Mouse (Mus musculus) CD4-positive, CD25-positive, alpha-beta regulatory T cell, adult 4 months (primary cell): Measurements from ENCODE around the gene Adcy2. TPM values are rescaled to one million over a fixed set of nuclear protein-coding genes. Genes with fewer than 3 reads are reported as not detected.

Source experiments
- ATAC-seq: one replicate; pipeline ENCODE4 v1.8.0; 2017
- polyA plus RNA-seq, 2 experiments: library from polyadenylated mRNA; unstranded; fragments of 100-300 nt; shearing (Covaris generic); gene quantifications; one replicate each; pipeline ENCODE4 v1.2.1; 2017

Gene Adcy2
- polyA plus RNA-seq, 2 experiments from 2014 or later: not detected

DNA sequence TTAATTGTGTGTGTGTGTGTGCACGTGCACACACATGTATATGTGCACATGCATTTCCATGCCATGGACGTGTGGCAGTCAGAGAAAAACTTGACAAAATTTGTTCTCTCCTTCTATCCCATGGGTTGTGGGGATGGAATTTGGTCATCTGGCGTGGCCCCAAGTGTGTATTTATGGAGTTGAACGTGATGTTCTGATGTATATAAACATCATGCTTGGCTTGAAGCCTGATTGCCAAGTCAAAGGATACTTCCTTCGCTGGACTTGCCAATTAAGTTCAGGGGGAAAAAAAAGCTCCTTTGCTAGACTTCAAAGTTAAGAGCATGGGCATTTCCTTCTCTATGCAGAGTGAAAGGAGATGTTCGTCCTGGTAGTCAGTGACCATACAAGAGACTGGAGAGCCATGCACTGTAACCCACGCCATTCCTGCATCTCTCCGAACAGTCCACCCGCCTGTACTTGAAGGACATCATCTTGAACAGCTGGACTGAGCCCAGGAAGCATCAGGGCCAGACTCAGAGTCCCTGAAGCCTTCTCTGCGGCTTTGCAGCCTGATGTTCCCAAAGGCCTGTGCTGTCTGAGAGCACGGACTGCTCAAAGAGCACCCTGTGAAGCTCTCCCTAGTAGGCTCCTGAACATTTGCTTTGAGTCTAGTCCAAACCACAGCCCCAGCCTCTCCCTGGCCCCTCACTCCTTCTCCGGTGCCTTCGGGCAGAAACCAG is 178.3 kb downstream of the Adcy2 start:
- ATAC-seq: no peak

DNA sequence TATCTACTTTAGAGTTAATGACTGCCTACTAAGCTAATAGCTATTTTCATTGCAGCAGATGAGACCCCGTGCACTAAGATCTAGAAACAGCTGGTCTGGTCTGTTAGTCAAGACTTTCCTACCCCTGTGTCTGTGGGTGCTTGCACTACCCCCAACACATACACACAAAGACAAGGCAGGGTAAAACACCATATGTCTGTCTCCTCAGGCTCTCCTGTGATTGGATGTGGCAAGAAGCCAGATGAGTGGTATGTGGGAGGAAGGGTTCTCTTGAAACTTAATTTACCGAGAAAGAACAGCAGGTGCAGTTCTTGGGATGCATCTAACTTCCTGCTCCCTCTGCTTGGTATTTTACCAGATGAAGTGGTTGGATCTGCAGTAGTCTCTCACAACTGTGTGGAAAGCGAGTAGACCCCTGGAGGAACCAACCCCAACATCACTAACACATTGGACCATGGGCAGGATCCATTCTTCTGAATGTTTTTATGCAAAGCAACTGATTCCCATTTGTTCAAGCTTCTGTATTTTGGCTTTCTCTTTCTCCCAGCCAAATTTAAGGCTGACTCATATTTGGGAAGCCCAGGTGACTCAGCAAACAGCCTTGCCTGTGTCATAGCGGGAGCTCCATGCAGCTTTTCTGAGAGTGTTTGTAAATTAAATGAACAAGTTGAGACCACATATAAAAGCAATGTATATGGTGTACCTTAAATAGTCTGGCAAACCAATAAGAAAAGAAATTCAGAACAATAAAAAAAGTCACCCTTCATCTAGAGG is 183.4 kb downstream of the Adcy2 start:
- no peak for ATAC-seq

GRCm38 (mm10) chr13:68811185-68811584 is 188.2 kb downstream of the Adcy2 start:
- no peak for ATAC-seq

GRCm38 (mm10) chr13:68799777-68800176 is 199.6 kb downstream of the Adcy2 start:
- no peak for ATAC-seq

GRCm38 (mm10) chr13:68793286-68793685 is 206.1 kb downstream of the Adcy2 start:
- no peak for ATAC-seq

- no peak for ATAC-seq
These were observed 211.9 kb downstream of the Adcy2 start for GRCm38 (mm10) chr13:68787286-68788061.

GRCm38 (mm10) chr13:68783096-68783495 is 216.2 kb downstream of the Adcy2 start:
- ATAC-seq: no peak

DNA sequence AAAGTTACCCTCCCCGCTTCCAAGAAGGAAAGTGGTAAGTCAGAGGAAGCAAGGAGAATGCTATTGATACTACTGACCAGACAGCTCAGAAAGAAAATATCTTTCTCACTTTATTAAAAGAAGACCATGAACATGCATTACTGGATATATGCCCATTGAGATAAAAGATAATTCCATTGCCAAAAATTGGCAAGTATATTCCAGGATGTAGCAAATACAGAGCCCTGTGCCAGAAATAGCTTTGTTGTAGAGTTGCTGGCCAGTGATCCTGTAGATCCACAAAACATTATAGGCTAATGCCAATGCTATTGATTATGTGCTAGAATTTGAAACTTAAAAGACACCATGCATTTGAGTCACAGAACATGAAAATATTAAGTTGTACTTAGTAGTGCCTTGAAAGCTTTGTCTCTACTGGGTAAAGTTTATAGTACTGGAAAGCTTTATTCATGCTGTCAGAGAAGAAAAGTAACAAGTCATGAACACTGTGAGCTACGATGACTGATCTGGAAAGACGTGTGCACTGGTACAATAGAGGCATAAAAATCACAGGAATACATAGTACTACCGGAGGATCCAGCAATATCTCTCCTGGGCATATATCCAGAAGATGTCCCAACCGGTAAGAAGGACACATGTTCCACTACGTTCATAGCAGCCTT is 221.2 kb downstream of the Adcy2 start:
- ATAC-seq: no peak

GRCm38 (mm10) chr13:68773599-68774211 is 225.6 kb downstream of the Adcy2 start:
- ATAC-seq: no peak

DNA sequence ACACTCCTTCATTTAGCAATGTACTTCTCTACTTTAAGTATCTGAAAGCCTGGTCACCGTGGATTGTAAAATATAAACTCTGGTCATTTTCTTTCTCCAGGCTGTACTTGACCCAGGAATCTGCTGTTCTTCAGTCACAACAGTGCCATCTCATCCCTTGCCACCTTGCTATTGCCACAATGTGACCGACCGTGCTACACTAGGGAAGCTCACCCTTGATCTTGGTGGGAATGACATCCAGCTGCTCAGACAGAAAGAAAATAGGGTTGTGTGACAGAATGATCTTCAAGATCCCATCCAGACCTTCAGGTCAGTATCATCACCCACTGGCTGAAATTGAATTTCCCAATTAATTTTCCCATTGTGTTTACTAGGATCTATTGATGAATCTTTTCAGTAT is 230.8 kb downstream of the Adcy2 start:
- no peak for ATAC-seq

- ATAC-seq: no peak
These were observed 233.3 kb downstream of the Adcy2 start for GRCm38 (mm10) chr13:68765896-68766578.

GRCm38 (mm10) chr13:68764614-68765013 is 234.7 kb downstream of the Adcy2 start:
- ATAC-seq: no peak

GRCm38 (mm10) chr13:68749801-68750200 is 249.5 kb downstream of the Adcy2 start:
- no peak for ATAC-seq

DNA sequence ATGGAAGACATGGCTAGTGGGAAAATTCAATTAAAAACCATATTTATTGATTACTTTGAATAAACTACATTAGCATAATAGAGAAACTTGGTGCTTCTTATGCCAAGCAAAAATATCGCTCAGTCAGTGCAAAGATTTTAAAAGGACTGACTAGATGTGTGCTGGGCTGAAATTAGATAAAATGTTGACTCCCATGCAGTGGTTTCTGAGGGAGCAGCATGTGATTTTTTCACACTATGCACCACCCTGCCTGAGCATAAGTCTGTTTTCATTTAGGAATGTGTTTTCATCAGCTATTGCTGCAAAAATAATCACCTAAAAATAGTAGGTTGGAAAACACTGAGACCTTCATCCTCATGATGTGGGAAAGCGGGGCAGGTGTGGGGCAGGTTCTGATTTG is 250.0 kb downstream of the Adcy2 start:
- ATAC-seq: no peak

GRCm38 (mm10) chr13:68745426-68745825 is 253.9 kb downstream of the Adcy2 start:
- no peak for ATAC-seq

GRCm38 (mm10) chr13:68712661-68713060 is 286.7 kb downstream of the Adcy2 start:
- no peak for ATAC-seq

DNA sequence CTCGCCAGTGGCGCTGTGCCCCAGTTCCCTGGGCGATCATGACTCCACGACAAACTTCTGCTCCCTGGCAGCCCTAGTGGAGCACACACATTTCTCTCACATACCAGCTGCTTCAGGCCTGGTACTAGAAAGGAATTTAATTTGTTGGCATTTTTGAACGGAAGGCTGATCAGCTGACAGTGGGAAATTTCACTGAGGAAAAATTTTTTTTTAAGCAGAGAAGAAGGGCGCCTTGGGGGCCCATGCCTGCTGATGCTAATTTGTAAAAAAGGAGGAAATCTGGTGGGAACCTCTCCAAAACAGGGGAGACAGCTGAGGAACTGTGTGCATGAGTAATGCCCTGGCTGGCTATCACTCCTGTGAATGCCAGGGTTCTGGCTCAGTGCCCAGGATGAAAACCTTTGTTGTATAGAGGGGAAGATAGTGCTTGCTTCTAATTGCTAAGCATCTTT is 292.0 kb downstream of the Adcy2 start:
- ATAC-seq: no peak

GRCm38 (mm10) chr13:68684919-68685318 is 314.4 kb downstream of the Adcy2 start:
- ATAC-seq: no peak

DNA sequence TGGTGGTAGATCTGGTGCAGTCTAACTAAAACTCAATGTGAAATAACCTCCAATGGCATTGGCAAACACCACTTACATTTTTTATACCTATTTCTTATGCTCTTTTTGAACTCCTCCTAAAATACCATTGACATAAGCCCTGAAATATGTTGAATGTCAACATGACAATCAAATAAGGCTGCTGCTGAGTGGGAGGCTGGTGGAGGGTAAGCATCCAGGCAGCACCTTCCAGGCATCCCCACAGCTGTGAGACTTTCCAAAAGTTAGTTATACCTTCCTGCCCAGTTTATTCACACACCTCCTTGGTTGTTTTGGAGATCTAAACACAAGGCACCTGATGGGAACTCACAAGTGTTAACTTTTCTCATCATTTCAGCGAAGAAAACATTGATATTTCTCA is 318.9 kb downstream of the Adcy2 start:
- no peak for ATAC-seq

DNA sequence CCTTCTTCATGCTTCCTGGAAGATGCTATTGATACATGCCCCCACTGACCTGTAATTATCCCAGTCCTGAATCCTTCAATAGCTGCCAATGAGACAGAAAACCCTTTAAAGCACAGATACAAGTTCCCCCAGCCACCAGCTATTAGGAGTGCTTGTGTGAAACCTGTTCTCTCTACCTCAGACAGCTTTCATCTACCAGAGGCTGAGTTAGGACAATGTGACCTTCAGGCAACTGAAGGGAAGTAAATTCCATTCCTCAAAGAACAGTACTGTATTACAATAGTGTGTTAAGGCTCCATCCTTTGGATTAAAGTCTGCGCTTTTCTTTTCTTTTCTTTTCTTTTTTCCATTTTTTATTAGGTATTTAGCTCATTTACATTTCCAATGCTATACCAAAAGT is 356.6 kb downstream of the Adcy2 start:
- ATAC-seq: no peak

DNA sequence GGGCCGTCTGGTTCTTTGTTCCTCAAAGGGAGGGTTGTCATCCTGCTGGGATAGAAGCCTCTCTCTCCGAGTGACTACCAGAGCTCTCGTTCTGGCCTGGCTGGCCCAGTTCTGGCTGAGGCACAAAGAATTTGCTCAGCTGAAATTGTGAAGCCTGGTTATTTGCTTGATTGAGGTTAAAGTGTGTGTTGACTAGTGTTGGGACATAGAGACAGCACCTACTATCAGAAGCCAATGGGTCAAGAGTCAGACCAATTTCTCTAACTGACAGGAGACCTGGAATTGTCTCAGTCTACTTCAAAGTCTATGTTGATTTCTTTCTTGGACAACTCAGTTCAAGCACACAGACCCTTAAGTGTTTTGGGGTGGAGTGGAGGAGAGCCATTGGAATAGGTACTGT is 372.3 kb downstream of the Adcy2 start:
- no peak for ATAC-seq

GRCm38 (mm10) chr13:68622792-68623191 is 376.5 kb downstream of the Adcy2 start:
- no peak for ATAC-seq
